Mouse (Mus musculus): Measurements from ENCODE around the gene Tex48.

The Tex48 gene

DNA sequence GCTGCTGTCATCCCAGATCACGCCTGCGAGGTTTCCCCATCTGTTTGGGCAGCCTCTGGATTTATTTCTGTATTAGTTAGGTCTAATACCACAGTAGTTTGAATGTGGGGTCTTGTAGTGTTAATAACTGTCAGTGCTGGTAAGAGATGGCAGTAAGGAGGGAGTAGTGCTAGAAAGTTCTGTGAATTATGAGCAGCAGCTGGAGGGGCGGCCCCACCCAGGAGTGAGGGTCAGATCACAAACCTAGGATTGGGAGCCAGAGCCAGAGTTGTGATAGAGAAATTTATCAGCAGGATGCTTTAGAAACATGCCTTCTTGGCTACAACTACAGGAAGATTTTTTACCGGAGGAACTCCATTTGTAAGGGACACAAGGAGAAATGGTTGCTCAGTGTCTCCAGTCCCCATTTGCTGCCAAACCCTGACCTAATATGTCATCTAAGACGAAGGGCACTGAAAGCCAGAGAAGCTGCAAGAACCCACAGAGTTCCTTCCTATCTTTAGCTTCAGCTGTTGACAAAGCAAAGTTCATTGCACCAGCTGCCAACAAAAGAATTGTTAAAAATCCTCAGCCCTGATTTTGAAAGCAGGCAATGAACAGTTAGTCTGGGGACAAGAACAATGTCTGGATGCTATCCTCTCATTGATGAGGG, 27.6 kb downstream of the Tex48 start:
- no peak for DNase-seq (ENCODE audit: low spot score in 2 of 2)

DNA sequence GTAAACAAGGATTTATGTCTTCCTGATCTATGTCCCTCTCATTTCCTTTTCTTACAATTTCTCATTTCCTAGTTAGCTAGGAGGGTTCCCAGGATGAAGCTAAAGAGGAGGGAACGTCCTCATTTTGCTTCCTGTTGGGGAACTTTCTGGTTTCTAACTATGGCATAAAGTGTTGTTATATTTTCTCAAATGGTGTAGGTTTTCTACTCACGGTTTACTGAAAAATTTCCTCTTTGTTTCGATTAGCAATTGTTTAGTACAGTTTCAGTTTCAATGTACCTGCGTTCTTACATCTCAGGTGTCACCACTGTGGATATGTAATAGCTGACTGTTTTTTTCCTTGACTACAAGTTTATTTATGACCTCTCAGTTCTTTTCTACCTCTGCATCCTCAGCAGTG, 31.7 kb downstream of the Tex48 start:
- no peak for DNase-seq (ENCODE audit: low spot score in 2 of 2)

DNA sequence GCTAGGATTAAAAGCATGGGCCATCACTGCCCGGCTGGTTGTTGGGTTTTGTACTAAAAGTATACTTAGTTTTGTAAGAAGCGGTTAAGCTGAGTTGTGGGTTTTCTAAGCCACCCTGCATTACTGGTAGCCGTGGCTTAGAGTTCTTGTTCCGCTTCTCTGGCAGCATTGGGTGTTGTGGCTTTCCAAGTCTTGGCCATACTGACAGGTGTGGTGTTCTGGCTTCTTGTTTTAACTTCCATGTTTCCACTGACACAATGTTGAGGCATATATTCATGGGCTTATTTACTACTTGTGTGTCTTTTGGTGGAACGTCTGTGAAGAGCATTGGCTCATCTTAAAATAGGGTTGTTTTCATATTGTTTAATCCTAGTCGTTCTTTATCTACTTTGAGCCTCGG, 32.2 kb downstream of the Tex48 start:
- DNase-seq (ENCODE audit: low spot score in 2 of 2), result no peak

- no peak for DNase-seq (ENCODE audit: low spot score in 2 of 2)
Measured at GRCm38 (mm10) chr4:63586240-63586639, 36.0 kb downstream of the Tex48 start.

DNA sequence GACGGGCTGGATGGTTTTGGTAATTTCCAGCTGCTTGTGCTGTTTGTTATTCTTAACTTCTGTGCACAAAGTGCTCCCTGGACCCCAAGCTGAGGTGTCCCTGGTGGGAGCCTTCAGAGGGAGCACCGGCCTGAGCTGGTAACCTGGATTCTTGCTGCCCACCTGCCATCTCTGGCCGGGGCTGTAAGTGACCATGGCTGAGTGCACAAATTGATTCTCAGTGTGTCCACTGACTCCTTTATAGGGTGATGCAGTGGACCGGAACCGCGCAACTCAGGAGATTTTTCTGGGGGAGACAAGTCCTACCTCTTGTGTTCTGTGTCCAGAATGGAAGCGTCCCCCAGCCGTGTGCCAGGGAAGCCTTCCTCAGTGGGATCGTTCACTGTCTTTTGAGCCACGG, 37.0 kb downstream of the Tex48 start:
- DNase-seq (ENCODE audit: low spot score in 2 of 2), result no peak

DNA sequence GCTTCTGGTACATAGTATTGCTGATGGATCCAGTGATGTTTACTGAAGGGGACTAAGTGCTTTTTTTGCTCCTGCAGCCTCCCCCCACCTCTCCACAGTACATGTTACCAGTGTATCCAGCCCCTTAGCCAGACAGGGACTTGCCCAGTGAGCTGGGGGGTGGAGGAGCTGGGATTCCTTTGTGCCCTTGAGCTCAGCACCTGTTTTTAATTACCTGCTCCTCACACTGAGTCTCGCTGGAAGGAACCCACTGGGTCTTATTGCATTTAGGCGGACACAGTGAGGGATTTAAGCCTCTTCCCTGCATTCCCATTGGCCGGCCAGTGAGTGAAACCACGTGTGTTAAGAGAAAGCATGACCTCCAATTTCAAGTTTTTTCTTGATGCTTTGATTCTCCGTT, 39.6 kb downstream of the Tex48 start:
- DNase-seq (ENCODE audit: low spot score in 2 of 2), result no peak

- DNase-seq (ENCODE audit: low spot score in 2 of 2), result no peak
Measured at GRCm38 (mm10) chr4:63580078-63580477, 42.1 kb downstream of the Tex48 start.

DNA sequence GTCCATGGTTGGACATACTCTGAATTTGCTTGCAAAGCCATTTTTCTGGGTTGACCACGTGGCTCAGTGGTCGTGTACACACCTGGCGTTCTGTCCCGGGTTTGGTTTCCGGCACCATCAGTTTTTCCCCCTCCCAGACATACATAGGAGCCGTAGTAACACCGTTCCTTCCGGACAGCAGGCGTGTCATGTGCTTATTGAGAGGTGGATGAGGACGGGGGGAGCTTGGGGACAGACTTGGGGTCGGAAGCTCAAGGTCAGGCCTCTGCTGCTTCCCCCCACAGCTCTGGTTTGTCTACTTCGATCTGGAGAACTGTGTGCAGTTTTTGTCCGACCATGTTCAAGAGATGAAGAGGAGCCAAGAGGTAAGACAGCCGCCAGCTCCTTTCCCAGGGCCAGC, 42.6 kb downstream of the Tex48 start:
- no peak for DNase-seq (ENCODE audit: low spot score in 2 of 2)

- DNase-seq (ENCODE audit: low spot score in 2 of 2), result no peak
Measured at GRCm38 (mm10) chr4:63572621-63573020, 49.6 kb downstream of the Tex48 start.

- no peak for DNase-seq (ENCODE audit: low spot score in 2 of 2)
Measured at GRCm38 (mm10) chr4:63570208-63570781, 51.9 kb downstream of the Tex48 start.

- DNase-seq (ENCODE audit: low spot score in 2 of 2), result no peak
Measured at GRCm38 (mm10) chr4:63569322-63569721, 52.9 kb downstream of the Tex48 start.

DNA sequence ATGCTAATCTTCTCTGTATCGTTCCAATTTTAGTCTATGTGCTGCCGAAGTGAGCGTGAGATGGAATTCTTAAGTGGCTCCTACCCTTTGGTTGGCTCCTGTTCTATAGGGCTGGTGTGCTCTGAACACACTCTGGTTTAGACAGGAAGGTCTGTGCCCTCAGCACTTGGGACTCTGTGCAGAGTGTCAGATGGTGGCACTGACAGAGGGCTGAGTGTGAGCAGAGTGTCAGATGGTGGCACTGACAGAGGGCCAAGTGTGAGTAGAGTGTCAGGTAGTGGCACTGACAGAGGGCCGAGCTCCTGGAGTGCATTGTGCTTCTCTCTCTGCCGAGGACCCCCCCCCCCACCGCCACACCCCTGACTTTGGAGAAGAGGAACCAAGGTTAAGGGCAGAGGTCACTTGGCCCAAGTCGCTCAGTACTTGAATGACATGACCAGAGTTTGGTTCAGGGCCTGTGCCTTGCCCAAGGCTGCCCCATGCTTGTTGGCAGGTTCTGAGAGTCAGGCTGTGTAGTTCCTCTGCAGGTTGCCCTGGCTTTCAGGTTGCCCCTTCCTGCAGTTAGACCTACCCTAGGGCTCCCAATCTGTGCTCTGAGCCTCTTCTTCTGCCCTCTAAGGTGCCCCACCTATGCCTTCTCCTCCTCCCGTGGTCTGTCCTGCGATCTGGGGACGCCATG, 54.4 kb downstream of the Tex48 start:
- DNase-seq (ENCODE audit: low spot score in 2 of 2), result no peak

DNA sequence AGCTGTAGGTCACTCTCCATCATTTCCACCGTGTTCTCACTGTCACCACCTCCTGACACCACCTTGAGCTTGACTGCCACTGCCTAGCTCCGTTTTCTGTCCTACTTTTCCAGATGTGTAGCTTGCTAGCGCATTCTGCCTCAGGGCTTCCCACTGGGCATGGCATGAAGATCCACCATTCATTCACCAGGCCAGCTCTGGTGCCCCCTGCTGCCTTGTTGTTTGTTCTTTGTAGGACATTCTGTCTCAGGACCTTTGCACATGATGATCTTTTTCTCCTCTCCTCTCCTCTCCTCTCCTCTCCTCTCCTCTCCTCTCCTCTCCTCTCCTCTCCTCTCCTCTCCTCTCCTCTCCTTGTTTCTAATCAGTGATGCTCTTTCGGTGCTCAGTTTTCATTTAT, 59.5 kb downstream of the Tex48 start:
- DNase-seq (ENCODE audit: low spot score in 2 of 2), result no peak

- DNase-seq (ENCODE audit: low spot score in 2 of 2), result no peak
Measured at GRCm38 (mm10) chr4:63561861-63562675, 60.2 kb downstream of the Tex48 start.

GRCm38 (mm10) chr4:63560079-63560478, 62.1 kb downstream of the Tex48 start:
- no peak for DNase-seq (ENCODE audit: low spot score in 2 of 2)

- no peak for DNase-seq (ENCODE audit: low spot score in 2 of 2)
Measured at GRCm38 (mm10) chr4:63559127-63559697, 63.0 kb downstream of the Tex48 start.

- peak; percentile 41 to 78 for DNase-seq (ENCODE audit: low spot score in 2 of 2)
Measured at GRCm38 (mm10) chr4:63558407-63559081, 63.7 kb downstream of the Tex48 start, which contains the start of gene Tmem268. Gene Tmem268 (plus strand): TSS chr4:63558781.

DNA sequence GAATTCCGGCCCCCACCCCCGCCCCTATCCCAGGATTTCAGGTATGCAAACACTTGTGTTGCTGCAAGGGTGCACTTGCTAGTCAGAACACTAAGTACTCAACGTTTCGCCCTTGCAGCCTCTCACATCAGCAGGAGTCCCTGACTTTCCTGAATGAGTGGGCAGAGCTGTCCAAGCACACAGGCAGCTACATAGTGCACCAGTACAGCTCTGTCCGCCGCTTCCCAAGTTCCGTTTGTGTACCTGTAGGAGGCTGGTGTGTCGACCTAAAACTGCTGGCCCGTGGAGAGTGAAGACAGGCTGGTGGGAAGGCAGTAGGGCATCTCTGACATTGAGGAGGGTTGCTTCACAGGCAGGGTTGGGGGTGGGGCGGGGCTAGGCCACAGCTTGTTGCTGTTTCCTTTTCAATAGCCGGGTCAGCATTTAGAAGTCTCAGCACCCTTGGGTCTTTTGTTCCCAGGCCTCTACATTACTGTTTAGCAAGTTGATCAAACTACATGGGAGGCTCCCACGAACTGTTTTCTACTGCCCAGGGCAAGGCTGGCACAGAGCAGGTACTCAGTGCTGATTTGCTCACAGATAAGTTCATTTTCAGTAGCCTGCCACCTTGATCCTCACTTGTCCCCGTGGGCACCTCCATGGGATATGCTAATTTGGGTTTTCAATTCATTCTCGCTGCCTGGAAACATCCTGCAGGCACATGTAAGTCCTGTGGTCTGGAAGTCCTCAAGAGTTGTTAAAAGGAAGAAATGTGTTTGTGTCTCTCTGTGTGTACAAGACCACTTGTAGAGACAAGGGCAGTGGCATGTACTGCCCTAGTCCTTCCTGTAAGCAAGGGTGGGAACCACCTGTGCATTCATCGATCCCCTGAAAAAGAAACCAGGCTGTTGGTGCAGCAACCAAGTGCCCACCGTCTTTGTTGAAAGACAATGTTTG, 64.8 kb downstream of the Tex48 start:
- DNase-seq (ENCODE audit: low spot score in 2 of 2), result no peak
